ENCODE assay signal across 8 mouse cellular contexts in genomic region chr9:58541895-58542338, GRCm38 (mm10). TPM values are rescaled to one million over a fixed set of nuclear protein-coding genes. Genes with fewer than 3 reads are reported as not detected.
DNase-seq lines count a peak whose midpoint lies in the region; ATAC-seq and TF ChIP-seq lines count a peak whose summit lies in the region.

No protein-coding gene starts in this region.

- no peak for TF ChIP-seq RAD21 in MEL (IDR thresholded peaks at IDR 0.05; ENCODE audit: low read depth, low read length)

- H3K79me2 ChIP-seq in MEL (ENCODE audit: control insufficient read depth, insufficient read depth, low read length, poor library complexity) = no peaks in the 10 kb centered on the region

- no peak overlapping the region for H3K27ac ChIP-seq in MEL (ENCODE audit: control insufficient read depth, low read depth, low read length)
- peak overlapping the region; percentile 39; the same call in 1 of the 2 replicates for H3K27ac ChIP-seq in hindbrain, embryonic 14.5 days
- H3K27ac ChIP-seq in lung, postnatal 0 days (ENCODE audit: low read length) = peak overlapping the region; percentile 33; the same call in 1 of the 2 replicates

- H3K36me3 ChIP-seq in MEL (ENCODE audit: control insufficient read depth in 1 of 2, insufficient read depth in 2 of 2, low read length in 2 of 2) = peaks cover 0 to 9% of the 10 kb centered on the region in 2 experiments; a peak in 2 of 4 replicates
- peaks cover 18% of the 10 kb centered on the region for H3K36me3 ChIP-seq in hindbrain, embryonic 14.5 days (replicated peaks; ENCODE audit: control insufficient read depth, insufficient read depth)
- no peaks in the 10 kb centered on the region for H3K36me3 ChIP-seq in lung, postnatal 0 days (ENCODE audit: insufficient read depth, low read length)

- no peaks in the 10 kb centered on the region for H3K9me3 ChIP-seq in MEL (replicated peaks; ENCODE audit: insufficient read depth, low read length)
- H3K9me3 ChIP-seq in hindbrain, embryonic 14.5 days (ENCODE audit: control insufficient read depth, low read length) = no peaks in the 10 kb centered on the region
- no peaks in the 10 kb centered on the region for H3K9me3 ChIP-seq in lung, postnatal 0 days (ENCODE audit: low read length)

- H3K4me1 ChIP-seq in MEL (ENCODE audit: control insufficient read depth in 1 of 2, insufficient read depth in 2 of 2, low read length in 2 of 2) = peaks cover 5 to 24% of the 10 kb centered on the region in 2 experiments
- peaks cover 5% of the 10 kb centered on the region; the same call in 1 of the 2 replicates for H3K4me1 ChIP-seq in hindbrain, embryonic 14.5 days (replicated peaks; ENCODE audit: control insufficient read depth, insufficient read depth, low read length)
- H3K4me1 ChIP-seq in lung, postnatal 0 days (ENCODE audit: insufficient read depth, low read depth, low read length) = peaks cover 3% of the 10 kb centered on the region; the same call in 1 of the 2 replicates

- TF ChIP-seq POLR2A in MEL (IDR thresholded peaks at IDR 0.05; ENCODE audit: control insufficient read depth in 1 of 2, insufficient read depth in 1 of 2, low read depth in 1 of 2, low read length in 2 of 2, poor library complexity in 1 of 2) = no peak

- DNase-seq in MEL (ENCODE audit: low read depth, low spot score) = peak; percentile 51
- peak; percentile 20 for DNase-seq in brain, embryonic 18.5 days (ENCODE audit: low read depth, low spot score)
- peak; percentile 80 for DNase-seq in gastrocnemius, adult 18-20 months (ENCODE audit: low spot score)
- DNase-seq in hindbrain, embryonic 14.5 days (ENCODE audit: low spot score) = peak; percentile 67
- DNase-seq in layer of hippocampus, postnatal 14 days (ENCODE audit: low spot score in 2 of 2) = peak; percentile 69 to 72
- DNase-seq in lung, postnatal 0 days (ENCODE audit: low spot score) = peak; percentile 91
- DNase-seq in right cerebral cortex, adult 2 months (ENCODE audit: low spot score in 2 of 2) = peak; percentile 69 to 75
- peak; percentile 72 to 77 for DNase-seq in urinary bladder, postnatal 4 days (ENCODE audit: low spot score in 2 of 2)

- 47% methylated on average over 6 of the region's 6 CpGs for WGBS in hindbrain, embryonic 14.5 days
- 17% methylated on average over 6 of the region's 6 CpGs for WGBS in lung, postnatal 0 days

- H3K4me3 ChIP-seq in MEL (ENCODE audit: control insufficient read depth in 1 of 2, insufficient read depth in 1 of 2, low read depth in 2 of 2, low read length in 2 of 2) = no peak overlapping the region
- H3K4me3 ChIP-seq in hindbrain, embryonic 14.5 days (replicated peaks; ENCODE audit: low read length) = no peak overlapping the region
- H3K4me3 ChIP-seq in lung, postnatal 0 days (ENCODE audit: low read depth, low read length) = no peak overlapping the region

- no peaks in the 10 kb centered on the region for H3K27me3 ChIP-seq in MEL (ENCODE audit: control insufficient read depth in 1 of 2, insufficient read depth in 2 of 2, low read length in 2 of 2)
- no peaks in the 10 kb centered on the region for H3K27me3 ChIP-seq in hindbrain, embryonic 14.5 days (ENCODE audit: control insufficient read depth, insufficient read depth, low read length)
- H3K27me3 ChIP-seq in lung, postnatal 0 days (replicated peaks; ENCODE audit: insufficient read depth, low read length) = no peaks in the 10 kb centered on the region

- no peak overlapping the region for H3K9ac ChIP-seq in MEL (ENCODE audit: control insufficient read depth, low read depth, low read length, poor library complexity, severe bottlenecking)
- H3K9ac ChIP-seq in hindbrain, embryonic 14.5 days = no peak overlapping the region
- H3K9ac ChIP-seq in lung, postnatal 0 days (replicated peaks; ENCODE audit: low read depth) = no peak overlapping the region

- TF ChIP-seq EP300 in MEL (IDR thresholded peaks at IDR 0.05; ENCODE audit: low read depth in 1 of 2, low read length in 2 of 2) = no peak
- peak; percentile 9; the same call in 1 of the 2 replicates for TF ChIP-seq EP300 in lung, postnatal 0 days (IDR thresholded peaks at IDR 0.05)

- no peak overlapping the region for H3K4me2 ChIP-seq in hindbrain, embryonic 14.5 days (replicated peaks)
- H3K4me2 ChIP-seq in lung, postnatal 0 days (replicated peaks; ENCODE audit: low read depth, low read length) = no peak overlapping the region

- ATAC-seq in hindbrain, embryonic 14.5 days (ENCODE audit: low FRiP score) = no peak
- peak; percentile 89 for ATAC-seq in lung, postnatal 0 days

- TF ChIP-seq CTCF in MEL (IDR thresholded peaks at IDR 0.05 in 2 of 3, conservative IDR thresholded peaks at IDR 0.05 in 1 of 3; ENCODE audit: control insufficient read depth in 1 of 3, insufficient read depth in 1 of 3, low read depth in 2 of 3, low read length in 3 of 3, poor library complexity in 1 of 3, severe bottlenecking in 1 of 3) = no peak
- no peak for TF ChIP-seq CTCF in lung, postnatal 0 days (IDR thresholded peaks at IDR 0.05)

TF ChIP-seq in MEL, 35 proteins besides CTCF, POLR2A, EP300 and RAD21:
- TF ChIP-seq MXI1 (IDR thresholded peaks at IDR 0.05; ENCODE audit: low read depth, low read length) (no peak), ETS1 (IDR thresholded peaks at IDR 0.05; ENCODE audit: low read depth, low read length) (peak; percentile 27; the same call in 1 of the 2 replicates), MAFK (IDR thresholded peaks at IDR 0.05; ENCODE audit: borderline replicate concordance, low read depth, low read length) (peak; percentile 86)

RNA-seq across cellular contexts. Expression of gene Cd276, which starts 13.3 kb away (rescaled TPM):
- total RNA-seq in MEL (2012; rRNA removed) = 0.10 and 0.12 TPM in 2 replicates
- polyA plus RNA-seq in MEL (2012; ENCODE audit: insufficient read depth in 1 of 2, insufficient read length in 2 of 2, low read depth in 1 of 2, low replicate concordance in 2 of 2, missing spikeins in 1 of 2) = 1 to 10 TPM in 1 of 2 experiments, not detected in 1; 3.6 TPM
- total RNA-seq in gastrocnemius, adult 18-20 months (2021) = 10 to 100 TPM in 1 of 2 experiments, 1 to 10 TPM in 1; 8.5 to 13.5 TPM
- 33.4 and 37.6 TPM in 2 replicates for polyA plus RNA-seq in hindbrain, embryonic 14.5 days (2014; fragmentation: Nextera tagmentation; extraction: Ambion mirVana)
- 10 to 100 TPM in 1 of 2 experiments, 1 to 10 TPM in 1; 8.9 to 10.8 TPM for total RNA-seq in layer of hippocampus, postnatal 14 days (2021)
- polyA plus RNA-seq in lung, postnatal 0 days (2015; fragmentation: Nextera tagmentation; extraction: Ambion mirVana) = 9.9 and 10.7 TPM in 2 replicates

RNA-seq across cellular contexts. Expression of gene Nptn, which starts 40.1 kb away (rescaled TPM):
- 69.1 and 71.4 TPM in 2 replicates for total RNA-seq in MEL (2012; rRNA removed)
- 100 to 1,000 TPM in 1 of 2 experiments, not detected in 1; 199 TPM for polyA plus RNA-seq in MEL (2012; ENCODE audit: insufficient read depth in 1 of 2, insufficient read length in 2 of 2, low read depth in 1 of 2, low replicate concordance in 2 of 2, missing spikeins in 1 of 2)
- total RNA-seq in gastrocnemius, adult 18-20 months (2021) = 100 to 1,000 TPM; 116 to 123 TPM
- polyA plus RNA-seq in hindbrain, embryonic 14.5 days (2014; fragmentation: Nextera tagmentation; extraction: Ambion mirVana) = 209 and 250 TPM in 2 replicates
- total RNA-seq in layer of hippocampus, postnatal 14 days (2021) = 100 to 1,000 TPM; 800 to 831 TPM
- 132 and 133 TPM in 2 replicates for polyA plus RNA-seq in lung, postnatal 0 days (2015; fragmentation: Nextera tagmentation; extraction: Ambion mirVana)

RNA-seq across cellular contexts. Expression of gene Insyn1, which starts 53.5 kb away (rescaled TPM):
- total RNA-seq in MEL (2012; rRNA removed) = not detected in 2 replicates
- polyA plus RNA-seq in MEL (2012; ENCODE audit: insufficient read depth in 1 of 2, insufficient read length in 2 of 2, low read depth in 1 of 2, low replicate concordance in 2 of 2, missing spikeins in 1 of 2) = not detected
- 10 to 100 TPM; 24.5 to 31.0 TPM for total RNA-seq in gastrocnemius, adult 18-20 months (2021)
- 15.1 and 16.7 TPM in 2 replicates for polyA plus RNA-seq in hindbrain, embryonic 14.5 days (2014; fragmentation: Nextera tagmentation; extraction: Ambion mirVana)
- total RNA-seq in layer of hippocampus, postnatal 14 days (2021) = 100 to 1,000 TPM; 187 to 197 TPM
- 1.0 and 1.2 TPM in 2 replicates for polyA plus RNA-seq in lung, postnatal 0 days (2015; fragmentation: Nextera tagmentation; extraction: Ambion mirVana)

Comparison
In these comparisons a context has a peak if more than half of its experiments do, and no peak if none do; other contexts are left out.
1. DNase-seq: peak in every context shown above with its lines; median percentile 91 in lung, postnatal 0 days; 80 in gastrocnemius, adult 18-20 months; 74 in urinary bladder, postnatal 4 days; 72 in right cerebral cortex, adult 2 months; 70 in layer of hippocampus, postnatal 14 days; 67 in hindbrain, embryonic 14.5 days; 51 in MEL; 20 in brain, embryonic 18.5 days.
2. RNA of gene Nptn, which starts 40.1 kb away (total RNA-seq): 800 to 831 TPM in layer of hippocampus, postnatal 14 days; 116 to 123 TPM in gastrocnemius, adult 18-20 months and 69.1 to 71.4 TPM in MEL; every median in the first group is over 4 times any median in the second.
3. RNA of gene Insyn1, which starts 53.5 kb away (total RNA-seq): 187 to 197 TPM in layer of hippocampus, postnatal 14 days and 24.5 to 31.0 TPM in gastrocnemius, adult 18-20 months; not detected in MEL; every median in the first group is over 10 times any median in the second.